Mouse (Mus musculus) limb, embryonic 10.5 days (tissue): ENCODE measurements around the gene Exoc4. TPM values are rescaled to one million over a fixed set of nuclear protein-coding genes. Genes with fewer than 3 reads are reported as not detected.

ENCODE experiments used
- DNase-seq: peaks from one replicate; pipeline ENCODE4 v3.0.0-alpha.2; 2017; ENCODE audit warnings: low spot score
- H3K27ac ChIP-seq: fragments of 300-500 bp; sonication (generic); 2 replicates; pipeline ENCODE4 v1.5.1; 2016; ENCODE audit warnings: mild to moderate bottlenecking
- H3K27me3 ChIP-seq: fragments of 300-500 bp; sonication (generic); 2 replicates; pipeline ENCODE4 v1.6.1; 2016; ENCODE audit warnings: low read depth, mild to moderate bottlenecking; ENCODE audit not compliant: poor library complexity, severe bottlenecking
- H3K36me3 ChIP-seq: fragments of 300-500 bp; sonication (generic); 2 replicates; pipeline ENCODE4 v1.6.1; 2016; ENCODE audit warnings: mild to moderate bottlenecking, moderate library complexity
- H3K4me1 ChIP-seq: fragments of 300-500 bp; sonication (generic); 2 replicates; pipeline ENCODE4 v1.6.1; 2016
- H3K4me3 ChIP-seq: fragments of 300-500 bp; sonication (generic); 2 replicates; pipeline ENCODE4 v1.5.1; 2016; ENCODE audit warnings: mild to moderate bottlenecking, moderate library complexity
- H3K9me3 ChIP-seq: fragments of 300-500 bp; sonication (generic); replicated peaks from 2 replicates; pipeline ENCODE4 v1.6.1; 2016; ENCODE audit warnings: mild to moderate bottlenecking
- WGBS: fragments of 180-500 bp; shearing (Covaris S2); methylation state at CpG from one replicate; pipeline ENCODE4 v1.1.7; 2016; 5-methylcytosine and 5-hydroxymethylcytosine counted together
- polyA plus RNA-seq: library from polyadenylated mRNA; unstranded; fragments of >200 nt; fragmentation: Nextera tagmentation; extraction: Ambion mirVana; gene quantifications from 2 replicates; pipeline ENCODE4 v1.2.1, GENCODE M21; 2016

Gene Exoc4
- polyA plus RNA-seq, 1 experiment from 2014 or later, result 28.7 TPM

- H3K9me3 ChIP-seq, result no peaks in the 10 kb centered on the region
- H3K4me1 ChIP-seq, result peaks cover 58% of the 10 kb centered on the region
- 87% methylated on average over 10 of the region's 10 CpGs for WGBS
- DNase-seq, result no peak
- no peak overlapping the region for H3K4me3 ChIP-seq
- peaks cover 24% of the 10 kb centered on the region; the same call in 1 of the 2 replicates for H3K27me3 ChIP-seq
- peak overlapping the region; percentile 86 for H3K27ac ChIP-seq
- no peaks in the 10 kb centered on the region for H3K36me3 ChIP-seq
These were observed 727.7 kb downstream of the Exoc4 start for GRCm38 (mm10) chr6:33976576-33976975.

GRCm38 (mm10) chr6:33977448-33977847 lies 728.6 kb downstream of the Exoc4 start:
- H3K4me3 ChIP-seq, result 0 out of 2 replicates have a peak overlapping the region, but pooled peaks have one; percentile 9
- H3K27ac ChIP-seq, result peak overlapping the region; percentile 86
- no peaks in the 10 kb centered on the region for H3K9me3 ChIP-seq
- no peaks in the 10 kb centered on the region for H3K36me3 ChIP-seq
- peaks cover 58% of the 10 kb centered on the region for H3K4me1 ChIP-seq
- DNase-seq, result peak; percentile 56
- WGBS, result 54% methylated on average over 4 of the region's 4 CpGs
- peaks cover 24% of the 10 kb centered on the region; the same call in 1 of the 2 replicates for H3K27me3 ChIP-seq

GRCm38 (mm10) chr6:33977880-33978279 lies 729.0 kb downstream of the Exoc4 start:
- 36% methylated on average over 9 of the region's 9 CpGs for WGBS
- DNase-seq, result peak; percentile 55
- no peaks in the 10 kb centered on the region for H3K36me3 ChIP-seq
- no peak overlapping the region for H3K4me3 ChIP-seq
- peaks cover 24% of the 10 kb centered on the region; the same call in 1 of the 2 replicates for H3K27me3 ChIP-seq
- H3K4me1 ChIP-seq, result peaks cover 58% of the 10 kb centered on the region
- no peaks in the 10 kb centered on the region for H3K9me3 ChIP-seq
- peak overlapping the region; percentile 86 for H3K27ac ChIP-seq

- no peaks in the 10 kb centered on the region for H3K27me3 ChIP-seq
- H3K36me3 ChIP-seq, result no peaks in the 10 kb centered on the region
- H3K4me3 ChIP-seq, result no peak overlapping the region
- H3K4me1 ChIP-seq, result peaks cover 39% of the 10 kb centered on the region
- H3K27ac ChIP-seq, result peak overlapping the region; percentile 54; the same call in 1 of the 2 replicates
- DNase-seq, result no peak
- H3K9me3 ChIP-seq, result no peaks in the 10 kb centered on the region
- 88% methylated on average over 9 of the region's 9 CpGs for WGBS
These were observed 733.8 kb downstream of the Exoc4 start for GRCm38 (mm10) chr6:33982709-33983108.

GRCm38 (mm10) chr6:33987132-33987531 lies 738.2 kb downstream of the Exoc4 start:
- no peak for DNase-seq
- WGBS, result 87% methylated on average over 5 of the region's 5 CpGs
- Histone ChIP-seq H3K4me3 (no peak overlapping the region), H3K36me3 (no peaks in the 10 kb centered on the region), H3K9me3 (no peaks in the 10 kb centered on the region), H3K4me1 (peaks cover 1% of the 10 kb centered on the region), H3K27ac (no peak overlapping the region), H3K27me3 (no peaks in the 10 kb centered on the region)

- H3K4me3 ChIP-seq, result peak overlapping the region; percentile 19; the same call in 1 of the 2 replicates
- WGBS, result 43% methylated on average over 24 of the region's 24 CpGs
These were observed 743.5 kb downstream of the Exoc4 start for GRCm38 (mm10) chr6:33992213-33993034.

GRCm38 (mm10) chr6:33993842-33994241 lies 745.0 kb downstream of the Exoc4 start:
- H3K27me3 ChIP-seq, result no peaks in the 10 kb centered on the region
- H3K4me3 ChIP-seq, result no peak overlapping the region
- peaks cover 10% of the 10 kb centered on the region for H3K4me1 ChIP-seq
- H3K36me3 ChIP-seq, result no peaks in the 10 kb centered on the region
- H3K27ac ChIP-seq, result no peak overlapping the region
- DNase-seq, result no peak
- whole genome bisulfite sequencing, result 74% methylated on average over 6 of the region's 6 CpGs
- H3K9me3 ChIP-seq, result no peaks in the 10 kb centered on the region

More at GRCm38 (mm10) chr6:33992213-33993034, 743.5 kb downstream of the Exoc4 start:
- H3K27me3 ChIP-seq, result no peaks in the 10 kb centered on the region
- DNase-seq, result no peak
- no peaks in the 10 kb centered on the region for H3K36me3 ChIP-seq
- H3K4me1 ChIP-seq, result peaks cover 10% of the 10 kb centered on the region
- no peaks in the 10 kb centered on the region for H3K9me3 ChIP-seq
- H3K27ac ChIP-seq, result no peak overlapping the region

GRCm38 (mm10) chr6:33998590-33998989 lies 749.7 kb downstream of the Exoc4 start:
- H3K27me3 ChIP-seq, result no peaks in the 10 kb centered on the region
- H3K4me3 ChIP-seq, result no peak overlapping the region
- WGBS, result 45% methylated on average over 4 of the region's 4 CpGs
- H3K4me1 ChIP-seq, result peaks cover 4% of the 10 kb centered on the region; the same call in 1 of the 2 replicates
- H3K27ac ChIP-seq, result no peak overlapping the region
- no peaks in the 10 kb centered on the region for H3K9me3 ChIP-seq
- DNase-seq, result no peak
- H3K36me3 ChIP-seq, result no peaks in the 10 kb centered on the region

GRCm38 (mm10) chr6:33999530-33999929 lies 750.6 kb downstream of the Exoc4 start:
- H3K36me3 ChIP-seq, result no peaks in the 10 kb centered on the region
- DNase-seq, result no peak
- no peaks in the 10 kb centered on the region for H3K27me3 ChIP-seq
- no peak overlapping the region for H3K27ac ChIP-seq
- H3K4me3 ChIP-seq, result no peak overlapping the region
- peaks cover 4% of the 10 kb centered on the region; the same call in 1 of the 2 replicates for H3K4me1 ChIP-seq
- WGBS, result 32% methylated on average over 7 of the region's 7 CpGs
- H3K9me3 ChIP-seq, result no peaks in the 10 kb centered on the region

- H3K36me3 ChIP-seq, result no peaks in the 10 kb centered on the region
- no peaks in the 10 kb centered on the region for H3K27me3 ChIP-seq
- no peak for DNase-seq
- no peaks in the 10 kb centered on the region for H3K9me3 ChIP-seq
- 93% methylated on average over 7 of the region's 7 CpGs for whole genome bisulfite sequencing
- H3K4me3 ChIP-seq, result no peak overlapping the region
- H3K27ac ChIP-seq, result no peak overlapping the region
- peaks cover 4% of the 10 kb centered on the region; the same call in 1 of the 2 replicates for H3K4me1 ChIP-seq
These were observed 751.8 kb downstream of the Exoc4 start for GRCm38 (mm10) chr6:34000644-34001043.

- no peak for DNase-seq
- Histone ChIP-seq H3K4me1 (peaks cover 7% of the 10 kb centered on the region; the same call in 1 of the 2 replicates), H3K27ac (no peak overlapping the region), H3K36me3 (no peaks in the 10 kb centered on the region), H3K4me3 (no peak overlapping the region), H3K9me3 (no peaks in the 10 kb centered on the region), H3K27me3 (no peaks in the 10 kb centered on the region)
- 26% methylated on average over 1 of the region's 1 CpGs for WGBS
These were observed 754.1 kb downstream of the Exoc4 start for GRCm38 (mm10) chr6:34003033-34003432.

- DNase-seq, result no peak
- WGBS, result 79% methylated on average over 6 of the region's 6 CpGs
- Histone ChIP-seq H3K27me3 (no peaks in the 10 kb centered on the region), H3K27ac (no peak overlapping the region), H3K4me3 (no peak overlapping the region), H3K36me3 (no peaks in the 10 kb centered on the region), H3K4me1 (no peaks in the 10 kb centered on the region), H3K9me3 (no peaks in the 10 kb centered on the region)
These were observed 764.6 kb downstream of the Exoc4 start for GRCm38 (mm10) chr6:34013469-34013868.
